Mouse (Mus musculus): ENCODE results near the gene Ly86. TPM values are rescaled to one million over a fixed set of nuclear protein-coding genes. Genes with fewer than 3 reads are reported as not detected.

Ly86 gene
- total and polyA plus RNA-seq, 3 experiments: 172 to 427 (median 290) TPM

DNA sequence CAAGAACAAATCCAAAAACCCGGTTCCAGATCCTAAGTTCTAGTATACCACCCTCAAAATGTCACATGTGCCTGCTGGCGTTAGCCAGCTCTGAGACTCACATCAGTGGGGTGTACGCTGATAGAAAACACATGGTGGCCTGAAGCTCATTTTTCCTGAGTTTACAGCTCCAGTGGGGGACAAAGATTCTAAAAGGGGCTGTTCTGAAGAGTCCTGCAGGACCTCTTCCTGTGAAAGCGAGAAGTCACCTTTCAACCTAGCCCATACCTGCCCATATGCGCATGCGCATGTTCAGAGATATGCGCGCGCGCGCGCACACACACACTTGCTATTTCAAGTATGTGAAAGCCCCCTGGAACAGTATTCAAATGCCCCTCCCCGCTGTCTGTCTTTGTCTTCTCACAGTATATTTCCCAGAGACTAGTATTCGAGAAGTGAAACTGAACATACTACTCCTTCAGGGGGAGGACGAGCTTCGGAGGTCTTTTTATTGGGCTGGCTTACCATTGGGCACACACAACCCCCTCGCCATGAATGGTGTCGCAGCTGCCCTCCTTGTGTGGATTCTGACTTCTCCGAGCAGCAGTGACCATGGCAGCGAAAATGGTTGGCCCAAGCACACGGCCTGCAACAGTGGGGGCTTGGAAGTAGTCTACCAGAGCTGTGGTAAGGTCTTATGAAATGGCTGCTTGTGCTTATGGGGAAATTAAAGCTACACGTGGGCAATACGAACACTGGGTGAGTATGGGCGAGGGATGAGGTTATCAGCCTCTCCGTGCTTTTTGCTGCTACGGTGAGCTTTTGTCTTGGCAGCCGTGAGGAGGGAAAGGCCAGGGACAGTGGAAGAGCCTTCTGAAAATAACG, at the start of gene Ly86 (continued):
- TF ChIP-seq RAD21 (IDR thresholded peaks at IDR 0.05; ENCODE audit: low read depth, low read length): no peak

DNA sequence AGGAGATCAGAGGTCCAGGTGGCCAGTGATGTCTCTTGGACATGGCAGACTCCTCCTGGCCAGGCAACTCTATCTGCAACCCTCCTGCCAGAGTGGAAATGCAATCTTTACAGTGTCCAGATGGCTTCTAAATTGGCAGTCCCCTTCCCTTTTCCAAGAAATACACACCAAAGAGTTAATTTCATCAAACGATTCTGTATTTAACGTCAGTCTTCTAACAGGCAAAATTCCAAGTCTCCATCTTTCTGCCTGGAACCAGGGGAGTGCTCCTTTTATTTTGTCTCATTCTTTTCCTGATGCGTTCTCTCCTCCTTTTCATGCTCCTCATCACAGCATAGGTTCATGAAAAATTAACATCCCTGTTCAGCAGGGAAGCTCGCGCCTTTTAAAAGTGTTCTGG, 47.1 kb upstream of the Ly86 start:
- Histone ChIP-seq H3K27me3 (replicated peaks) (no peaks in the 10 kb centered on the region), H3K9ac (ENCODE audit: insufficient read depth, low read depth) (no peak overlapping the region), H3K4me2 (ENCODE audit: insufficient read depth, low read depth, poor library complexity, severe bottlenecking) (no peak overlapping the region), H3K4me1 (ENCODE audit: control insufficient read depth in 1 of 2, insufficient read depth in 2 of 2) (no peaks in the 10 kb centered on the region), H3K4me3 (replicated peaks in 1 of 3; ENCODE audit: low read depth in 2 of 3, low read length in 2 of 3, poor library complexity in 1 of 3) (no peak overlapping the region), H3K79me2 (replicated peaks; ENCODE audit: control insufficient read depth, extremely low read depth, insufficient read depth, poor library complexity, severe bottlenecking) (no peaks in the 10 kb centered on the region), H3K27ac (ENCODE audit: insufficient read depth, low read depth) (no peak overlapping the region), H3K36me3 (replicated peaks in 1 of 2; ENCODE audit: control insufficient read depth in 1 of 2, insufficient read depth in 1 of 2, low read length in 1 of 2) (no peaks in the 10 kb centered on the region), H3K9me3 (replicated peaks; ENCODE audit: low read length) (no peaks in the 10 kb centered on the region)
- TF ChIP-seq NELFE (IDR thresholded peaks at IDR 0.05; ENCODE audit: low read depth, low read length) (no peak), NRF1 (IDR thresholded peaks at IDR 0.05; ENCODE audit: low read depth, low read length) (no peak), MYC (IDR thresholded peaks at IDR 0.05; ENCODE audit: low read depth, low read length) (no peak), SMC3 (IDR thresholded peaks at IDR 0.05; ENCODE audit: low read depth, low read length) (no peak), IRF4 (IDR thresholded peaks at IDR 0.05; ENCODE audit: low read depth, low read length) (no peak), MAFK (IDR thresholded peaks at IDR 0.05; ENCODE audit: insufficient replicate concordance, low read length) (no peak), KAT2A (IDR thresholded peaks at IDR 0.05; ENCODE audit: insufficient replicate concordance, low read length) (no peak), HCFC1 (IDR thresholded peaks at IDR 0.05; ENCODE audit: low read depth, low read length) (no peak), ZNF384 (IDR thresholded peaks at IDR 0.05; ENCODE audit: low read depth, low read length) (no peak), USF1 (IDR thresholded peaks at IDR 0.05; ENCODE audit: low read depth, low read length) (no peak), CTCF (conservative IDR thresholded peaks at IDR 0.05 in 1 of 2, IDR thresholded peaks at IDR 0.05 in 1 of 2; ENCODE audit: low read depth in 2 of 2, low read length in 2 of 2) (no peak), CHD2 (IDR thresholded peaks at IDR 0.05; ENCODE audit: low read length) (no peak), ETS1 (conservative IDR thresholded peaks at IDR 0.05; ENCODE audit: low read depth, low read length) (no peak), PAX5 (IDR thresholded peaks at IDR 0.05; ENCODE audit: low read length) (no peak), E2F4 (IDR thresholded peaks at IDR 0.05; ENCODE audit: insufficient replicate concordance, low read depth, low read length) (no peak), RAD21 (IDR thresholded peaks at IDR 0.05; ENCODE audit: low read depth, low read length) (no peak), POLR2AphosphoS2 (IDR thresholded peaks at IDR 0.05; ENCODE audit: low read depth, low read length) (no peak), JUND (conservative IDR thresholded peaks at IDR 0.05; ENCODE audit: low read depth, low read length) (no peak)
- in situ Hi-C loops (cut with MboI; ENCODE audit: low pct_ligation_motif_present, low pct_unique_long_range_greater_than_20kb, low sequenced_read_pairs) (no loop called here), dilution Hi-C loops (cut with MboI; ENCODE audit: extremely low pct_ligation_motif_present, extremely low pct_unique_long_range_greater_than_20kb, low sequenced_read_pairs) (no loop called here)
- no peak for DNase-seq (ENCODE audit: extremely low read depth)

GRCm38 (mm10) chr13:37298856-37299255, 46.2 kb upstream of the Ly86 start:
- TF ChIP-seq RAD21 (IDR thresholded peaks at IDR 0.05; ENCODE audit: low read depth, low read length) (no peak), JUND (conservative IDR thresholded peaks at IDR 0.05; ENCODE audit: low read depth, low read length) (no peak), NELFE (IDR thresholded peaks at IDR 0.05; ENCODE audit: low read depth, low read length) (no peak), MAZ (IDR thresholded peaks at IDR 0.05; ENCODE audit: low read depth, low read length) (no peak), MAX (IDR thresholded peaks at IDR 0.05; ENCODE audit: low read length) (no peak), ZC3H11A (IDR thresholded peaks at IDR 0.05; ENCODE audit: low read depth, low read length) (no peak), POLR2AphosphoS2 (IDR thresholded peaks at IDR 0.05; ENCODE audit: low read depth, low read length) (no peak), CTCF (conservative IDR thresholded peaks at IDR 0.05 in 1 of 2, IDR thresholded peaks at IDR 0.05 in 1 of 2; ENCODE audit: low read depth in 2 of 2, low read length in 2 of 2) (no peak), CHD2 (IDR thresholded peaks at IDR 0.05; ENCODE audit: low read length) (no peak), PAX5 (IDR thresholded peaks at IDR 0.05; ENCODE audit: low read length) (no peak), ELF1 (IDR thresholded peaks at IDR 0.05; ENCODE audit: low read depth, low read length) (no peak), BHLHE40 (IDR thresholded peaks at IDR 0.05; ENCODE audit: low read depth, low read length) (no peak), SIN3A (IDR thresholded peaks at IDR 0.05; ENCODE audit: low read length) (no peak), MYC (IDR thresholded peaks at IDR 0.05; ENCODE audit: low read depth, low read length) (no peak), ZNF384 (IDR thresholded peaks at IDR 0.05; ENCODE audit: low read depth, low read length) (no peak), IRF4 (IDR thresholded peaks at IDR 0.05; ENCODE audit: low read depth, low read length) (no peak), NRF1 (IDR thresholded peaks at IDR 0.05; ENCODE audit: low read depth, low read length) (no peak)

More at GRCm38 (mm10) chr13:37298856-37299255, 46.2 kb upstream of the Ly86 start:
- no peaks in the 10 kb centered on the region for H3K79me2 ChIP-seq (replicated peaks; ENCODE audit: control insufficient read depth, extremely low read depth, insufficient read depth, poor library complexity, severe bottlenecking)
- H3K27me3 ChIP-seq (replicated peaks): no peaks in the 10 kb centered on the region
- no peak overlapping the region for H3K4me2 ChIP-seq (ENCODE audit: insufficient read depth, low read depth, poor library complexity, severe bottlenecking)
- H3K4me3 ChIP-seq (replicated peaks in 1 of 3; ENCODE audit: low read depth in 2 of 3, low read length in 2 of 3, poor library complexity in 1 of 3): no peak overlapping the region
- in situ Hi-C loops (cut with MboI; ENCODE audit: low pct_ligation_motif_present, low pct_unique_long_range_greater_than_20kb, low sequenced_read_pairs) (no loop called here), dilution Hi-C loops (cut with MboI; ENCODE audit: extremely low pct_ligation_motif_present, extremely low pct_unique_long_range_greater_than_20kb, low sequenced_read_pairs) (no loop called here)
- H3K27ac ChIP-seq (ENCODE audit: insufficient read depth, low read depth): no peak overlapping the region
- no peak for DNase-seq (ENCODE audit: extremely low read depth)
- no peaks in the 10 kb centered on the region for H3K9me3 ChIP-seq (replicated peaks; ENCODE audit: low read length)
- no peaks in the 10 kb centered on the region for H3K36me3 ChIP-seq (replicated peaks in 1 of 2; ENCODE audit: control insufficient read depth in 1 of 2, insufficient read depth in 1 of 2, low read length in 1 of 2)
- no peaks in the 10 kb centered on the region for H3K4me1 ChIP-seq (ENCODE audit: control insufficient read depth in 1 of 2, insufficient read depth in 2 of 2)
- no peak overlapping the region for H3K9ac ChIP-seq (ENCODE audit: insufficient read depth, low read depth)
